Mouse (Mus musculus) intestine, embryonic 16.5 days (tissue): ENCODE measurements around the gene Dlx6. TPM values are rescaled to one million over a fixed set of nuclear protein-coding genes. Genes with fewer than 3 reads are reported as not detected.

ENCODE experiments used
- ATAC-seq: fragments of 200-750 bp; cut with Nextera tagmentation; 2 replicates; pipeline ENCODE4 v1.8.0; 2017; ENCODE audit warnings: moderate TSS enrichment, moderate library complexity
- H3K27ac ChIP-seq: fragments of 300-500 bp; sonication (generic); 2 replicates; pipeline ENCODE4 v1.5.1; 2014; ENCODE audit warnings: mild to moderate bottlenecking, low read length
- H3K27me3 ChIP-seq: fragments of 300-500 bp; sonication (generic); replicated peaks from 2 replicates; pipeline ENCODE4 v1.6.1; 2014; ENCODE audit warnings: low read length, control low read depth, mixed read lengths; ENCODE audit not compliant: control insufficient read depth, insufficient read depth
- H3K36me3 ChIP-seq: fragments of 300-500 bp; sonication (generic); 2 replicates; pipeline ENCODE4 v1.6.1; 2014; ENCODE audit warnings: low read length, control low read depth; ENCODE audit not compliant: control insufficient read depth, insufficient read depth
- H3K4me1 ChIP-seq: fragments of 300-500 bp; sonication (generic); 2 replicates; pipeline ENCODE4 v1.6.1; 2014; ENCODE audit warnings: low read length, control low read depth, mixed read lengths; ENCODE audit not compliant: control insufficient read depth, insufficient read depth
- H3K4me2 ChIP-seq: fragments of 300-500 bp; sonication (generic); 2 replicates; pipeline ENCODE4 v1.6.1; 2014; ENCODE audit warnings: low read depth, low read length, control low read depth
- H3K4me3 ChIP-seq: fragments of 300-500 bp; sonication (generic); 2 replicates; pipeline ENCODE4 v1.5.1; 2014; ENCODE audit warnings: mild to moderate bottlenecking, low read length
- H3K9ac ChIP-seq: fragments of 300-500 bp; sonication (generic); 2 replicates; pipeline ENCODE4 v1.6.1; 2014; ENCODE audit warnings: low read depth, low read length
- H3K9me3 ChIP-seq: fragments of 300-500 bp; sonication (generic); 2 replicates; pipeline ENCODE4 v1.6.1; 2016; ENCODE audit warnings: low read length, control low read depth; ENCODE audit not compliant: control insufficient read depth
- WGBS: fragments of 180-500 bp; shearing (Covaris S2); extraction: QIAGEN DNeasy Blood & Tissue Kit; methylation state at CpG from one replicate; pipeline ENCODE4 v1.1.7; 2014; 5-methylcytosine and 5-hydroxymethylcytosine counted together
- polyA plus RNA-seq: library from polyadenylated mRNA; unstranded; fragments of >200 nt; fragmentation: Nextera tagmentation; extraction: Ambion mirVana; gene quantifications from 2 replicates; pipeline ENCODE4 v1.2.1, GENCODE M21; 2015

The Dlx6 gene
- polyA plus RNA-seq, 1 experiment from 2014 or later = not detected

DNA sequence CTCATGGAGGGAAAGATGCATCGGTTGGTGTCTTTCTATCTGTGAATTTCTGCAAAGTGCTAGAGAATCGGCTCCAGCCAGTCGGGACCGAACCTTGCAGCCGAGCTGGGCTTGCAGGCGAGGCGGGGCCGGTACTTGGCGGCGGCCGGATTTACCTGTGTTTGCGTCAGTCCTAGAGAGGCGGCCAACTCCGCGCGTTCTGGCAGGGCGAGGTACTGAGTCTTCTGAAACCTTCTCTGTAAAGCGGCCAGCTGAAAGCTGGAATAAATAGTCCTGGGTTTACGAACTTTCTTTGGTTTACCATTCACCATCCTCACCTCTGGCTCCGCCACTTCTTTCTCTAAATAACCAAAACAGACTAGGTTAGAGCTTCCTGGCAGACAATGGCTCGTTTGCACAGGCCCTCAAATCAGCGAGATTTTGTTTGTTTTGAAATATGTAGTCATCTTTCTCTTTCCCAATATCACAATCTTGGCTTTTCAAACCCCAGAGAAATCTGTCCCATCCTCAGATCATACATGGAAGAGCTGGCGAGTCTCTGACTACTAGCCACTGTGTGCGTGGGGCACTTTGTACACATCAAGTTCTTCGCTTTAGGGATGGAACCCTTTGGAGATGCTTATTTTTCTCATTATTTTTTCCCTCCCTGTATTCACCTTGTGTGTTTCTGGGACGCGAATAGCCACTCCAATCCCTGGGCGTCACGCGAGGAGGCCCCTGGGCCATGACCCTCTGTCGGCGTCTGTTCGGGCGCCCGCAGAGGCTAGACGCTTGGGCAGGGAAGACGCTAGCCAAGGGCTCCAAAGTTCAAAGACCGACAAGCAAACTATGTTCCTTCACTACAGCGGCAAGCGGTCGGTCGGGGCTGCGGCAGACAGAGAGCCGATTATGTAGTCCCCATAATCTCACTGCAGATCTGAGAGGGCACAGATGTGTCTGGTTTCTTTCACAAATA, 16.5 kb downstream of the Dlx6 start:
- WGBS = 3% methylated on average over 44 of the region's 44 CpGs
- H3K4me1 ChIP-seq = peaks cover 7% of the 10 kb centered on the region
- H3K27ac ChIP-seq = no peak overlapping the region
- peaks cover 82% of the 10 kb centered on the region for H3K27me3 ChIP-seq
- H3K4me2 ChIP-seq = no peak overlapping the region
- no peak overlapping the region for H3K9ac ChIP-seq
- no peaks in the 10 kb centered on the region for H3K36me3 ChIP-seq
- no peak overlapping the region for H3K4me3 ChIP-seq
- no peak for ATAC-seq
- no peaks in the 10 kb centered on the region for H3K9me3 ChIP-seq

DNA sequence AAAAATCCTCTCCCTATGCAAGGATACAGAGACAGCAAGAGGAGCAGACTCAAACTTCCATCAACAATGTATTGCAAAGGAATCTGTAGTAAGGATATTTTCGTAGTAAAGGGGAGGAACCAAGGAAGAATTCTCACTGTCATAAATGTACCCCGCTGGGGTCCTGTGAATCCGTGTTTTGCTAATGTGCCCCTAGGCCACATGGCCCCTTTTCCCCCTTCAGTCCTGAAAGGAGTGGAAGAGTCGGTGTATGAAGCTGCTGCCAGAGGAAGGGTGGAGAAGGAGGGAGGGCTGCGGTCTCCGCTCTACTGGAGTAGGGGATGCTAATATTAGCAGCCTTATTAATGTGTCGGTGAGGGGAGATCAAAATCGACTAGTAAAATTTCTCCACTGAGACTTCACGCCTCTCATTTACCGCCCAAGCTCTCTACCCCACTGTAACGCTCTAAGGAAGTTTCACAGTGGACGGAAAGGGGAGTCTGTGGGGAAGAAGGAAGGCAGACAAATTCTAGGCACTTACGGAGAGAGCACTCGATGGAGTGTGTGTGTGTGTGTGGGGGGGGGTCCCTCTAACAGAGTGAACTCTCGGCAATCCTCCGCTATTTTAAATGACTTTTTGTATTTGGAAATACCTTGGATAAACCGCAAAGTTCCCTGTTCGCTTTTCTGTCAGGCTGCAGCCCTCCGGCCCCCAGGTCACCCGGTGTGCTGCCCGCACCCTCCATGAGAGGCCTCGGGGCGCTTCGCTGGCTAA, 17.4 kb downstream of the Dlx6 start:
- Histone ChIP-seq H3K4me1 (peaks cover 7% of the 10 kb centered on the region), H3K9ac (no peak overlapping the region), H3K36me3 (no peaks in the 10 kb centered on the region), H3K27me3 (peaks cover 76% of the 10 kb centered on the region), H3K4me2 (no peak overlapping the region), H3K4me3 (peak overlapping the region; percentile 48; the same call in 1 of the 2 replicates), H3K27ac (no peak overlapping the region), H3K9me3 (no peaks in the 10 kb centered on the region)
- WGBS = 3% methylated on average over 24 of the region's 24 CpGs
- no peak for ATAC-seq

DNA sequence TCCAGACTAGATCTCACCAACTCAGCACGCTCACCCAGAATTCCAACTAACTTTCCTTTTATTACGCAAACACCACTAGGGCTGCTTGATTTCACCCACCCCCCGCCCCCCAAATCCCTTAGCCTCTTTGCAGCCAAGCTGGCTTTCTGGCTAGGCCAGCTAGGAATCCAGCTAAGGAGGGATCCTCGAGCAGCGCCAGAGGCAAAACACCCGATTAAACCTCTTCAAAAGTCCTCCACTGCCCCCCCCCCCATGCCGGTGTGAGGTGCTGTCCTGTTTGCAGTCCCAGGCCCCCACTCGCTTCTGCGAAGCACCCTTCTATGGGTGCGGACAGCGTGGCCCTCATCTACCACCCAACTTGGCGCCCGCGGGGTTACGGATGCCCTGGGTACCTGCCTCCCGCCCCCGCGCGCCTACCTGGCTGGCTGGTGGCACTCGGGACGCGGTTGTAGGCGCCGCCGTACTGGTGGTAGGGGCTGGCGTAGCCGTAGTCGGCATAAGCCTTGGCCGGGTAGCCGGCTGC, 18.0 kb downstream of the Dlx6 start:
- 1% methylated on average over 30 of the region's 30 CpGs for WGBS
- Histone ChIP-seq H3K27me3 (peaks cover 69% of the 10 kb centered on the region), H3K9ac (peak overlapping the region; percentile 37; the same call in 1 of the 2 replicates), H3K27ac (no peak overlapping the region), H3K4me1 (peaks cover 7% of the 10 kb centered on the region), H3K36me3 (no peaks in the 10 kb centered on the region), H3K9me3 (no peaks in the 10 kb centered on the region), H3K4me3 (peak overlapping the region; percentile 48), H3K4me2 (peak overlapping the region; percentile 77)
- 0 out of 2 replicates have a peak, but pooled peaks have one; percentile 22 for ATAC-seq

- WGBS = under 1% methylated on average over 35 of the region's 42 CpGs
Measured at GRCm38 (mm10) chr6:6881638-6882190, 18.6 kb downstream of the Dlx6 start, which contains the start of gene Dlx5. Dlx5 (minus strand) TSS chr6:6882085.

GRCm38 (mm10) chr6:6882266-6882797, 19.2 kb downstream of the Dlx6 start:
- Histone ChIP-seq H3K4me3 (no peak overlapping the region), H3K27ac (no peak overlapping the region), H3K36me3 (no peaks in the 10 kb centered on the region), H3K4me2 (peak overlapping the region; percentile 77; the same call in 1 of the 2 replicates), H3K9ac (no peak overlapping the region), H3K27me3 (peaks cover 60% of the 10 kb centered on the region), H3K4me1 (peaks cover 7% of the 10 kb centered on the region), H3K9me3 (no peaks in the 10 kb centered on the region)
- WGBS = 16% methylated on average over 10 of the region's 11 CpGs
- no peak for ATAC-seq

More at GRCm38 (mm10) chr6:6881638-6882190, 18.6 kb downstream of the Dlx6 start, which contains the start of gene Dlx5:
- Histone ChIP-seq H3K4me3 (peak within 1 kb of the TSS; percentile 48), H3K27ac (no peak within 1 kb of the TSS), H3K4me2 (peak within 1 kb of the TSS; percentile 77), H3K27me3 (peaks cover 64% of the 10 kb centered on the region), H3K36me3 (no peaks in the 10 kb centered on the region), H3K4me1 (peaks cover 7% of the 10 kb centered on the region), H3K9ac (peak within 1 kb of the TSS; percentile 37), H3K9me3 (no peaks in the 10 kb centered on the region)
- ATAC-seq = peak; percentile 52

DNA sequence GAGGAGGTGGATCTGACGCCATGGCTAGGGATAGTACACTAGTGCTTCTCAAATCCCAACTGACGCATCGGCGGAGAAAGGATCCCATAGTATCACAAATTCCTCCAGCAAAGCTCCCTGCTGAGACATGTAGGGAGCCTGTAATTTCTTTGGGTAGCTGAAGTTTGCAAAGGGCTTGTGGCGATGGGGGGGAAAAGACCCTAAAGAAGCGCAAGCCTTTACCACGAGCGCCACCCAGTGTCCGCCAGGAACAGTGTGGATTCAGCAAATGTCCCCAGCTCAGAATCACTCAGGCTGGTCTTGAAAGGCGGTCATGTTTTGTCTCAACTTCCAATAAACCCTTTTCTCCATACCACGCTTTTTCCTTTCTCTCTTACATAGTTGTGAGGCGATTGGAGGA, 21.8 kb downstream of the Dlx6 start:
- H3K4me1 ChIP-seq = peaks cover 7% of the 10 kb centered on the region
- H3K4me2 ChIP-seq = no peak overlapping the region
- H3K27ac ChIP-seq = no peak overlapping the region
- H3K4me3 ChIP-seq = no peak overlapping the region
- no peaks in the 10 kb centered on the region for H3K9me3 ChIP-seq
- no peaks in the 10 kb centered on the region for H3K36me3 ChIP-seq
- 4% methylated on average over 12 of the region's 12 CpGs for WGBS
- H3K27me3 ChIP-seq = peaks cover 49% of the 10 kb centered on the region
- ATAC-seq = no peak
- no peak overlapping the region for H3K9ac ChIP-seq

GRCm38 (mm10) chr6:6886225-6886624, 23.1 kb downstream of the Dlx6 start:
- peak; percentile 78 for ATAC-seq
- Histone ChIP-seq H3K9me3 (no peaks in the 10 kb centered on the region), H3K27me3 (peaks cover 40% of the 10 kb centered on the region)

GRCm38 (mm10) chr6:6890047-6890446, 26.9 kb downstream of the Dlx6 start:
- no peak overlapping the region for H3K9ac ChIP-seq
- H3K4me3 ChIP-seq = no peak overlapping the region
- H3K27me3 ChIP-seq = peaks cover 7% of the 10 kb centered on the region
- 64% methylated on average over 6 of the region's 6 CpGs for WGBS
- no peaks in the 10 kb centered on the region for H3K9me3 ChIP-seq
- no peak overlapping the region for H3K4me2 ChIP-seq
- no peaks in the 10 kb centered on the region for H3K4me1 ChIP-seq
- no peak overlapping the region for H3K27ac ChIP-seq
- no peaks in the 10 kb centered on the region for H3K36me3 ChIP-seq
- no peak for ATAC-seq

More at GRCm38 (mm10) chr6:6886225-6886624, 23.1 kb downstream of the Dlx6 start:
- H3K27ac ChIP-seq = no peak overlapping the region
- no peaks in the 10 kb centered on the region for H3K36me3 ChIP-seq
- H3K4me1 ChIP-seq = peaks cover 4% of the 10 kb centered on the region
- WGBS = 69% methylated on average over 3 of the region's 3 CpGs
- H3K4me3 ChIP-seq = no peak overlapping the region
- no peak overlapping the region for H3K4me2 ChIP-seq
- no peak overlapping the region for H3K9ac ChIP-seq
